Mouse (Mus musculus) heart, embryonic 11.5 days (tissue): ENCODE measurements around the gene Osbpl7. TPM values are rescaled to one million over a fixed set of nuclear protein-coding genes. Genes with fewer than 3 reads are reported as not detected.

Source experiments
- ATAC-seq: fragments of 200-750 bp; cut with Nextera tagmentation; replicated peaks from 2 replicates; pipeline ENCODE4 v1.8.0; 2017; ENCODE audit warnings: moderate library complexity; ENCODE audit not compliant: insufficient number of reproducible peaks, low FRiP score, low TSS enrichment
- H3K27ac ChIP-seq: fragments of 300-500 bp; sonication (generic); 2 replicates; pipeline ENCODE4 v1.5.1; 2014; ENCODE audit warnings: mild to moderate bottlenecking, low read depth, low read length
- H3K27me3 ChIP-seq: fragments of 300-500 bp; sonication (generic); 2 replicates; pipeline ENCODE4 v1.6.1; 2014; ENCODE audit warnings: mild to moderate bottlenecking, low read length, mixed read lengths; ENCODE audit not compliant: control insufficient read depth, insufficient read depth
- H3K36me3 ChIP-seq: fragments of 300-500 bp; sonication (generic); 2 replicates; pipeline ENCODE4 v1.6.1; 2014; ENCODE audit warnings: mild to moderate bottlenecking, low read length, moderate library complexity, mixed read lengths; ENCODE audit not compliant: control insufficient read depth, insufficient read depth
- H3K4me1 ChIP-seq: fragments of 300-500 bp; sonication (generic); 2 replicates; pipeline ENCODE4 v1.6.1; 2014; ENCODE audit warnings: low read length; ENCODE audit not compliant: control insufficient read depth, insufficient read depth
- H3K4me2 ChIP-seq: fragments of 300-500 bp; sonication (generic); 2 replicates; pipeline ENCODE4 v1.6.1; 2014; ENCODE audit warnings: mild to moderate bottlenecking, moderate library complexity
- H3K4me3 ChIP-seq: fragments of 300-500 bp; sonication (generic); 2 replicates; pipeline ENCODE4 v1.5.1; 2014; ENCODE audit warnings: low read depth, low read length
- H3K9ac ChIP-seq: fragments of 300-500 bp; sonication (generic); 2 replicates; pipeline ENCODE4 v1.6.1; 2014; ENCODE audit warnings: mild to moderate bottlenecking, low read depth, low read length, moderate library complexity
- H3K9me3 ChIP-seq: fragments of 300-500 bp; sonication (generic); replicated peaks from 2 replicates; pipeline ENCODE4 v1.6.1; 2016; ENCODE audit warnings: low read length; ENCODE audit not compliant: control insufficient read depth
- WGBS: fragments of 180-500 bp; shearing (Covaris S2); extraction: QIAGEN DNeasy Blood & Tissue Kit; methylation state at CpG from one replicate; pipeline ENCODE4 v1.1.7; 2014; ENCODE audit not compliant: insufficient replicate concordance; 5-methylcytosine and 5-hydroxymethylcytosine counted together
- microRNA-seq: library from miRNA; unstranded; fragments of <30 nt; microRNA quantifications from one replicate; pipeline ENCODE4, GENCODE M21; 2016; ENCODE audit warnings: borderline number of aligned reads
- polyA plus RNA-seq: library from polyadenylated mRNA; unstranded; fragments of >200 nt; fragmentation: Nextera tagmentation; extraction: Ambion mirVana; gene quantifications from 2 replicates; pipeline ENCODE4 v1.2.1, GENCODE M21; 2014

The Osbpl7 gene
- polyA plus RNA-seq, 1 experiment from 2014 or later: 4.1 TPM

DNA sequence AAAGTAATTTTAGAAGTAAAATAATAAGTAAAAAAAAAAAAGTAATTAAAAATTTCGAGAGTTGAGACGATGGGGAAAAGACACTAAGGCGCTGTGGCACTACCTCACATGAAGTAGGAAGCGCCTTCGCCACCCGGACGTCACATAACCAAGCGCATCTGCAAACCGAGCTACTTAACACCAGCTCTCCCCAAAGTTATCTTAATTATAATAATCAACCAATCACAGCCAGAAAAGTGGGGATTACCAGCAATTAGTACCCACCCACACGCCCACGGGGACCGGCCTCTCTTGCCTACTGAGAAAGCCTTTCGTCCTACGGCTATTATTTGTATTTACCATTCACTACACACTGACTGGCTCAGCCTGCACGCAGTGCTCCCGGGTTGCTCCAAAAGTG is 58.5 kb downstream of the Osbpl7 start:
- Histone ChIP-seq H3K4me2 (no peak overlapping the region), H3K9ac (no peak overlapping the region), H3K36me3 (no peaks in the 10 kb centered on the region; the same call in 1 of the 2 replicates), H3K9me3 (no peaks in the 10 kb centered on the region), H3K4me3 (no peak overlapping the region), H3K27me3 (peaks cover 23% of the 10 kb centered on the region), H3K27ac (no peak overlapping the region), H3K4me1 (no peaks in the 10 kb centered on the region)
- 77% methylated on average over 16 of the region's 16 CpGs for WGBS
- no peak for ATAC-seq

DNA sequence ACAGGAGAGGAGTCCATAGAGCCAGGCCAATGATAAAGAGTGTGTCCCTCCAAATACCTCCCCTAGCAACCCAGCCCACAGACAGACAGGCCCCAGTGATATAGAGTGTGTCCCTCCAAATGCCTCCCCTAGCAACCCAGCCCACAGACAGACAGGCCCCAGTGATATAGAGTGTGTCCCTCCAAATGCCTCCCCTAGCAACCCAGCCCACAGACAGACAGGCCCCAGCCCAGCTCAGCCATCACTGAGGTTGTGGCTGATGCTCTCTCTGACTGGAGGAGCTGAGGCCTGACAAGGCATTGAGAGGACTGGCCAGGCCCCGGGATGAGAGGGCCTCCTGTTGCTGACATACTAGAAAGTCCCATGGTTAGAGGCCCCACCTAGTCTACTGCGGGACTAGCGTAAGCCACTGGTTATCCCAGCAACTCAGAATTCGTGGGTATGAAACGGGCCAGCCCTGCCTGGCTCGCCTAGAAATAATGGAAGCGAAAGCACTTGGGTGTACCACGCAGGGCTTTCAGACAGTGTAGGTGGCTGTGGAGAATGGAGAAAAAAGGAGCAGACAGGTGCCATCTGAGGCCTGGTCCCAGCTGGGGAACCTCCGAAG is 62.2 kb downstream of the Osbpl7 start:
- no peaks in the 10 kb centered on the region for H3K9me3 ChIP-seq
- no peaks in the 10 kb centered on the region for H3K36me3 ChIP-seq
- no peak overlapping the region for H3K27ac ChIP-seq
- ATAC-seq: no peak
- no peak overlapping the region for H3K4me3 ChIP-seq
- peaks cover 59% of the 10 kb centered on the region for H3K27me3 ChIP-seq
- peaks cover 12% of the 10 kb centered on the region for H3K4me1 ChIP-seq
- WGBS: 73% methylated on average over 9 of the region's 9 CpGs
- no peak overlapping the region for H3K4me2 ChIP-seq
- no peak overlapping the region for H3K9ac ChIP-seq

DNA sequence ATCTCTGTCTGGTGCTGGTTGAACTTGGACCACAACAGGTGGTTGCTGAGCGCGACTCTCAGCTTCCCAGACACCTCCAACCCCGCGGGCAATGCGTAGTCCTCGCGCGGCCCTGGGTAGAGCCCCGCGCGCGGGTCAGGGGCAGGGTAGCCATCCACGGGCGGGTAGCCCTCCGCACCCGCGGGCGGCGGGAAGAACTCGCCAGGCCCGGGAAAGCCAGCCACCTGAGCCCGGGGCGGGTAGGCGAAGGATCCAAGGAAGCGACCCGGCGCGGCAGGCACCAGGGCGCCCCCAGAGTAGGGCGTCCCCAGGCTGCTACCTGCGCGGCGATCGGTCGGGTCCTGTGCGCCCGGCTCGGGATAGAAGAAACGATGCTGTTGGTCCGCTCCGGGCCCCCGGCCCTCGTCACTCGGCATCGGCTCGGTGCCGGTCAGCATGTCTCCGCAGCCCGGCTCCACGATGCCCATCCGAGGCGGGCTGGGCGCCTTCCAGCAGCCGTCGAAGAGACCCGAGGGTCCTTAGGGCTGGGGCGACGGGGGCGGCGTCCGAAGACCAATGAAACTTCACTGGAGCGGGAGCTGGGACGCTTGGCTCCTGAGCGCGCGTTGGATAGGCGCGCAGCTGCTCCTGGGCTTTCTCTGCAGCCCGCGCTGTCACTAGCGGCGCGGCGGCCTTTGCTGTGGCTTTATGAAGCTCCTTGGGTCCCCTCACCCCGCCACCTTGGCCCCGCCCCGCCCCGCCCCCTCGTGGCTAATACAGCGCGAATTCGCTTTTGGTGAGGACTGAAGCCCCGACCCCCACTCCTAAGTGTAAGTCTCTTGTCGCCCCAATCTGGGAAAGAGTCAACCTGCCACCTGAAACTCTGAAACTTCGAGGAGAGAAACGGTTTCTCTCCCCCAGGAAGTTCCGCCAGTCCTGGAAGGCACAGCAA is 64.5 kb downstream of the Osbpl7 start, which contains the start of gene Tbx21:
Gene Tbx21 (minus strand): TSS at position 661 of the 931 bp plus-strand sequence.
- Histone ChIP-seq H3K4me2 (peak within 1 kb of the TSS; percentile 75), H3K36me3 (no peaks in the 10 kb centered on the region), H3K27ac (no peak within 1 kb of the TSS), H3K4me1 (peaks cover 12% of the 10 kb centered on the region), H3K9ac (0 out of 2 replicates have a peak within 1 kb of the TSS, but pooled peaks have one; percentile 10), H3K27me3 (peaks cover 77% of the 10 kb centered on the region), H3K9me3 (no peaks in the 10 kb centered on the region), H3K4me3 (peak within 1 kb of the TSS; percentile 43)
- no peak for ATAC-seq
- WGBS: under 1% methylated on average over 86 of the region's 87 CpGs

DNA sequence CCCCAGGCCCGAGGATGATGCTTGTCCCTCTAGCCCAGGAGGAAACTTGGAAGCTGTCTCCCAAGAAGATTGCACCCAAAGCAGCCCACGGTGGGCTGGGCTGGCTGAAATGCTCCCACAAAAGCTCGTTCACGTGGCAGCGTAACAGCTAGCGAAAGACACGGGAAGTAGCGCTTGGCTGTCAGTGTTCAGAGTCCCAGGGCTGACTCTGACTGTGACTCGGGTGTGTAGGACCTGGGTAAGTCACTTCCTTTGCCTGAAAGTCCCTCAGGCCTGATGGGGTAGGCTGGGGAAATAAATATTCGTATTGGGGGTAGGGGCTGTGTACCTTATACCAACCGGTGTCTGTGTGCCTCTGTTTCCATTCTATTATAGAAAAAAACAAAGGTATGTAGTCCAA is 65.4 kb downstream of the Osbpl7 start:
- Histone ChIP-seq H3K9me3 (no peaks in the 10 kb centered on the region), H3K4me3 (no peak overlapping the region), H3K4me1 (peaks cover 20% of the 10 kb centered on the region), H3K27me3 (peaks cover 77% of the 10 kb centered on the region), H3K36me3 (no peaks in the 10 kb centered on the region), H3K27ac (no peak overlapping the region), H3K4me2 (peak overlapping the region; percentile 75), H3K9ac (no peak overlapping the region)
- no peak for ATAC-seq
- 8% methylated on average over 11 of the region's 11 CpGs for WGBS

Small RNAs within 50 kb of the gene (microRNA-seq; reads per million reads assigned to microRNA genes)
- gene Mir8103: 1.1 reads per million, percentile 15 among the genes with 10 or more reads in this experiment

Other genes starting within 250 kb of the Osbpl7 start
- gene Nfe2l1, start 220.7 kb upstream of the Osbpl7 start, polyA plus RNA-seq: 36.5 and 44.0 TPM in 2 replicates
- 102 and 105 TPM in 2 replicates for gene Copz2, start 200.8 kb upstream of the Osbpl7 start, polyA plus RNA-seq
- gene Cdk5rap3, start 134.1 kb upstream of the Osbpl7 start, polyA plus RNA-seq: 52.5 and 60.2 TPM in 2 replicates
- 0.23 and 0.50 TPM in 2 replicates for gene Prr15l, start 122.5 kb upstream of the Osbpl7 start, polyA plus RNA-seq
- gene Pnpo, start 106.6 kb upstream of the Osbpl7 start, polyA plus RNA-seq: 63.9 and 68.0 TPM in 2 replicates
- 17.3 and 17.9 TPM in 2 replicates for gene Sp2, start 67.7 kb upstream of the Osbpl7 start, polyA plus RNA-seq
- gene Sp6, start 37.2 kb upstream of the Osbpl7 start, polyA plus RNA-seq: 0.07 and 0.11 TPM in 2 replicates
- gene Scrn2, start 20.7 kb upstream of the Osbpl7 start, polyA plus RNA-seq: 13.9 and 16.6 TPM in 2 replicates
- gene Lrrc46, start 9.2 kb upstream of the Osbpl7 start, polyA plus RNA-seq: 0.59 and 0.93 TPM in 2 replicates
- 83.9 and 87.2 TPM in 2 replicates for gene Mrpl10, start 9.1 kb upstream of the Osbpl7 start, polyA plus RNA-seq
- gene Tbx21, start 64.7 kb downstream of the Osbpl7 start, polyA plus RNA-seq: not detected in 2 replicates
- gene Tbkbp1, start 100.9 kb downstream of the Osbpl7 start, polyA plus RNA-seq: 5.7 and 6.8 TPM in 2 replicates
- gene Kpnb1, start 137.3 kb downstream of the Osbpl7 start, polyA plus RNA-seq: 61.2 and 63.6 TPM in 2 replicates
- gene Npepps, start 230.0 kb downstream of the Osbpl7 start, polyA plus RNA-seq: 78.0 and 79.8 TPM in 2 replicates